ENCODE assay signal across 8 mouse cellular contexts in the genomic region with DNA sequence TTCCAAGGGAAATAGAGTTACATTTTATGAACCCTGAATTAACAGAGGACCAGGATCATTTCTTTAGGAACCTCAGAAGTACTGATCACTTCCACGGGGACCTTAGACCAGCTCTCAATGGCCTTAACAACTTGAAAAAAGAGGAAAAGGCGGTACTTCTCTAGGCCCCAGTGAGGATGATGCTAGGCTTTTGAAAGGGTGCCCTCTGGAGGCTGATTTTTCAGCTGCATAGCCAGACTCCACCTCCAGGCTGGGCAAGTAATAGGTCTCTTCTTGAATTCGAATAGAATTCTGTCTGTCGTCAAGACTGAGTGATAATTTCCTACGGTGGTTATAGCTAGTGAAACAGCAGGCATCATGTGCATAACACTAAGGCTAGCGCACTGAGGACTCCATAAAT.
DNase-seq lines count a peak whose midpoint lies in the region; ATAC-seq and TF ChIP-seq lines count a peak whose summit lies in the region.

No protein-coding gene starts in this region.

- H3K27me3 ChIP-seq in liver, embryonic 11.5 days (replicated peaks; ENCODE audit: control insufficient read depth, insufficient read depth, low read length) = peaks cover 4% of the 10 kb centered on the region; the same call in 1 of the 2 replicates
- no peaks in the 10 kb centered on the region for H3K27me3 ChIP-seq in neural tube, embryonic 11.5 days (ENCODE audit: control insufficient read depth, insufficient read depth, low read length)
- H3K27me3 ChIP-seq in thymus, adult 2 months (ENCODE audit: control insufficient read depth, insufficient read depth, low read length) = no peaks in the 10 kb centered on the region

- TF ChIP-seq POLR2A in thymus, adult 2 months (IDR thresholded peaks at IDR 0.05; ENCODE audit: control insufficient read depth, extremely low read depth, insufficient read depth, low read length, poor library complexity) = no peak

- H3K36me3 ChIP-seq in liver, embryonic 11.5 days (ENCODE audit: control insufficient read depth, insufficient read depth, low read length) = no peaks in the 10 kb centered on the region
- no peaks in the 10 kb centered on the region for H3K36me3 ChIP-seq in neural tube, embryonic 11.5 days (ENCODE audit: control insufficient read depth, insufficient read depth, low read length)
- H3K36me3 ChIP-seq in thymus, adult 2 months (ENCODE audit: control insufficient read depth, insufficient read depth, low read length) = no peaks in the 10 kb centered on the region

- no peak overlapping the region for H3K27ac ChIP-seq in liver, embryonic 11.5 days (ENCODE audit: low read depth, low read length)
- no peak overlapping the region for H3K27ac ChIP-seq in neural tube, embryonic 11.5 days (ENCODE audit: low read depth, low read length)
- no peak overlapping the region for H3K27ac ChIP-seq in thymus, adult 2 months (ENCODE audit: control insufficient read depth, insufficient read depth, low read length)

- H3K9ac ChIP-seq in liver, embryonic 11.5 days (ENCODE audit: low read depth, low read length) = no peak overlapping the region
- no peak overlapping the region for H3K9ac ChIP-seq in neural tube, embryonic 11.5 days (ENCODE audit: low read length)

- no peaks in the 10 kb centered on the region for H3K9me3 ChIP-seq in liver, embryonic 11.5 days (ENCODE audit: control insufficient read depth, low read length)
- H3K9me3 ChIP-seq in neural tube, embryonic 11.5 days (ENCODE audit: control insufficient read depth, low read length) = no peaks in the 10 kb centered on the region

- DNase-seq in A20 (ENCODE audit: low read depth, low spot score) (peak; percentile 63), WW6 (ENCODE audit: low read depth, low spot score) (peak; percentile 13)
- DNase-seq in cerebellum, postnatal 36 days = peak; percentile 65 to 72
- DNase-seq in gastrocnemius, postnatal 25 days = peak; percentile 12
- peak; percentile 76 for DNase-seq in kidney, postnatal 10 days
- no peak for DNase-seq in liver, embryonic 11.5 days (ENCODE audit: low spot score)
- peak; percentile 57 for DNase-seq in neural tube, embryonic 11.5 days (ENCODE audit: low spot score)
- peak; percentile 49 for DNase-seq in thymus, adult 2 months

- ATAC-seq in liver, embryonic 11.5 days (replicated peaks; ENCODE audit: low FRiP score) = peak; percentile 68; the same call in 1 of the 2 replicates
- ATAC-seq in neural tube, embryonic 11.5 days (ENCODE audit: insufficient read depth, low FRiP score, low TSS enrichment) = peak; percentile 75; the same call in 1 of the 2 replicates

- H3K4me2 ChIP-seq in liver, embryonic 11.5 days = no peak overlapping the region
- no peak overlapping the region for H3K4me2 ChIP-seq in neural tube, embryonic 11.5 days (ENCODE audit: low read depth)

- 29% methylated on average over 6 of the region's 6 CpGs for WGBS in liver, embryonic 11.5 days
- 21% methylated on average over 6 of the region's 6 CpGs for WGBS in neural tube, embryonic 11.5 days
- 14% methylated on average over 6 of the region's 6 CpGs for WGBS in thymus, adult 2 months

- no peak overlapping the region for H3K4me3 ChIP-seq in liver, embryonic 11.5 days (ENCODE audit: low read depth, low read length)
- H3K4me3 ChIP-seq in neural tube, embryonic 11.5 days (ENCODE audit: low read depth, low read length) = no peak overlapping the region
- no peak overlapping the region for H3K4me3 ChIP-seq in thymus, adult 2 months (ENCODE audit: control insufficient read depth, insufficient read depth, low read length)

- H3K4me1 ChIP-seq in liver, embryonic 11.5 days (replicated peaks; ENCODE audit: control insufficient read depth, insufficient read depth, low read length) = no peaks in the 10 kb centered on the region
- H3K4me1 ChIP-seq in neural tube, embryonic 11.5 days (ENCODE audit: control insufficient read depth, insufficient read depth, low read length) = no peaks in the 10 kb centered on the region
- no peaks in the 10 kb centered on the region for H3K4me1 ChIP-seq in thymus, adult 2 months (replicated peaks; ENCODE audit: control insufficient read depth, insufficient read depth, low read length)

- no peak for TF ChIP-seq CTCF in thymus, adult 2 months (IDR thresholded peaks at IDR 0.05; ENCODE audit: borderline replicate concordance, control insufficient read depth, extremely low read depth, insufficient read depth, low read length, poor library complexity)
